Mouse (Mus musculus): ENCODE data around the gene Jhy. TPM values are rescaled to one million over a fixed set of nuclear protein-coding genes. Genes with fewer than 3 reads are reported as not detected.

The Jhy gene
- total RNA-seq, 1 experiment from 2014 or later: 0.18 TPM

- DNase-seq: no peak
Observed at GRCm38 (mm10) chr9:40851515-40851914, 112.4 kb downstream of the Jhy start.

Other genes starting within 250 kb of the Jhy start
- gene Hspa8, start 163.1 kb downstream of the Jhy start, total RNA-seq (2021): 1,395 and 2,721 TPM in 2 replicates
- not detected in 2 replicates for gene Bsx, start 90.0 kb downstream of the Jhy start, total RNA-seq (2021)
- 0.15 TPM in 1 of 2 replicates, not detected in the other for gene Crtam, start 40.5 kb upstream of the Jhy start, total RNA-seq (2021)
- gene Ubash3b, start 197.6 kb upstream of the Jhy start, total RNA-seq (2021): 1.2 and 2.1 TPM in 2 replicates

All from adrenal gland, postnatal 25 days (tissue).